Mouse (Mus musculus) cortical plate, adult 2 months (tissue): ENCODE data around the gene Kmt2b.

Experiments used
- CTCF ChIP-seq: fragments of 200-500 bp; IDR thresholded peaks from 2 replicates; pipeline ENCODE4 v1.5.1; 2011; ENCODE audit warnings: mild to moderate bottlenecking, control low read depth, low read length; ENCODE audit not compliant: insufficient read depth; ENCODE audit errors: extremely low read depth
- POLR2A ChIP-seq: fragments of 200-500 bp; IDR thresholded peaks from 2 replicates; pipeline ENCODE4 v1.6.1; 2011; ENCODE audit warnings: mild to moderate bottlenecking, low read length, control low read depth; ENCODE audit not compliant: insufficient read depth; ENCODE audit errors: extremely low read depth

GRCm38 (mm10) chr7:30607706-30608309 lies 19.3 kb upstream of the Kmt2b start:
- TF ChIP-seq POLR2A (no peak), CTCF (peak; percentile 45)
